Mouse (Mus musculus): Measurements from ENCODE around the gene Fn3k.

DNA sequence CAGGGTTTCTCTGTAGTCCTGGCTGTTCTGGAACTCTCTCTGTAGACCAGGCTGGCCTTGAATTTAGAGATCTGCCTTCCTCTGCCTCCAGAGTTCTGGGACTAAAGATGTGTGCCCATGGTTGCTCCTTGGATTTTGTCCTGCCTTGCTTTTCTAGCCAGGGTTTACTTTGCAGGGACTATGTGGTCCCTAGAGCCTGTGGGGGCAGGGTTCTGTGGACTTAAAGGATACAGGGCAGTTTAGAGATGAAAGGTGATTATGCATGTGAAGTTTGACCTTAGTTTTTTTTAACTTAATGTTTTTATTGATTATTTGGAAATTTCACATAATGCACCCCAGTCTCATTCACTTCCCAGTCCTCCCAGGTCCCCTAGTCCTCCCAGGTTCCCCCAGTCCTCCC is 55.9 kb downstream of the Fn3k start:
- TF ChIP-seq CTCF (conservative IDR thresholded peaks at IDR 0.05; ENCODE audit: low read length) (no peak), NANOG (IDR thresholded peaks at IDR 0.05; ENCODE audit: borderline replicate concordance, low read length) (no peak), POU5F1 (IDR thresholded peaks at IDR 0.05; ENCODE audit: borderline replicate concordance, low read length) (no peak)
